Mouse (Mus musculus): ENCODE measurements around the gene Pde4d.

Gene Pde4d

DNA sequence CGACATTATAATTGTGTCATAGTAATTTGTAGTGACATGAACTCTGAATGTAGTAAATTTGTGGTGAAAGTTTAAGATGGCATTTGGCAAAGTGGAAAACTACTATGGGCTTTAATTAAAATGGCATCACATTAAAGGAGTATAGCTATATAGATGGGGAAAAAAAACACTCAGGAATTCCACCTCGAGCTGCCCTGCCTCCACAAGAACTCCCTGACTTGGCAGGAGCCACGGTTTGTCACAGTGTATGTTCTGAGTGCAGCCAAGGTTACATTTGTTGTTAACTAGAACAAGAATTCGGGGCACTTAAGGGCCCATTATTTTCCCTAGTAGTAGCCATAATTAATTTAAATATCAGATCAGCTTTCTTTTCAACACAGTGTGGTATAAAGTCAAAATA is 805.9 kb downstream of the Pde4d start:
- no peak for TF ChIP-seq GATA4 (IDR thresholded peaks at IDR 0.05; ENCODE audit: insufficient replicate concordance, low read length)

DNA sequence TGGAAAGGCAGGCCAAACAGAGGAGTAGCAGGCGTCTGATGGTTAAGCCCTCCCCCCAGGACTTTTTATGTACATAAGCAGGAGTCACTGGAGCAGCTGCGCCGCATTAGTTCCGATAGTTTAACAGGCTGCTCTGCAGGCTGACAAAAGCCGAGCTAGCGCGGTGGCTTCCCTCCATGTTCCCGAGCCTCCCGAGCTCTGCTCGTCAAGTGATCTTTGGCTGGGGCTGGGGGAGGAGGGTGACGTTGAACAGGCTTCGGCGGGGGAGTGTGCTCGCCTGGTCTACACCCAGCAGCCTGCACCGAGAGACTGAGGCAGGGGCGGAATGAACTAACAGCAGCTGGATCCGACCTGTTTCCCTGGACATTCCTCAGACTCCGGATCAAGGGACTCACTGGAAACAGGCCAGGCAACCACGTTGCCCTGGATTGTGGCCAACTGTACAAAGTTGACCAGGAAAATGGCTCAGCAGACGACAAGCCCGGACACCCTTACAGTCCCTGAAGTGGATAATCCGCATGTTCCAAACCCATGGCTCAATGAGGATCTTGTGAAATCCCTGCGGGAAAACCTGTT is 810.6 kb downstream of the Pde4d start:
- no peak for TF ChIP-seq GATA4 (IDR thresholded peaks at IDR 0.05; ENCODE audit: insufficient replicate concordance, low read length)

DNA sequence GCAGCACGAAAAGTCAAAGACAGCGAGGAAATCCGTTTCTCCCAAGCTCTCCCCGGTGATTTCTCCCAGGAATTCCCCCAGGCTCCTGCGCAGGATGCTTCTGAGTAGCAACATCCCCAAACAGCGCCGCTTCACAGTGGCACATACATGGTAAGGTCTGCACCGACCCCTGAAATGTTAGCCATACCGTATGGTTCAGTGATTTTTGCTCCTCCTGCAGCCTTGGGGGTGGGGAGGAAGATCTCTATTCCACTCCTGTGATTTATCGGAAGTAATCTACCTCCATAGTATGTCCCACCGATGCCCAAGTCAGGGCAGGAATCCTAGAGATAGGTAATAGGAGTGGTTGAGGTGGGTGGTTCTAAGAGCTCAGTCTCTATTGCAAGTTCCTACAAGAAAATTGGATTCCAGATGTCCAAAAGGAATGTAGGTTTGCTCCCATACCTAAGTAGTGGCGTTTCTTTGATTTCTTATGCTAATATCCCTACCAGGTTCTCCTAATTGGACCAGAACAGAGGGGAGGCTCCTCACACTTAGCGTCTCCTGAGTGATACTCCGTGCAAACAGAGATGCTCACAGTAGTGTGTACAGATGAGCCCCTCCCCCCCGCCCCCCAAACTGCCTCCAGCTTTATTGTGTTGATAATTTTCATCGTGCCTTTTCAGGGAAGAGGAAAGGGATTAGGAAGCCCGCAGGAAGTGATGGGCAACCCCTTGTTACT is 811.2 kb downstream of the Pde4d start:
- no peak for TF ChIP-seq GATA4 (IDR thresholded peaks at IDR 0.05; ENCODE audit: insufficient replicate concordance, low read length)

DNA sequence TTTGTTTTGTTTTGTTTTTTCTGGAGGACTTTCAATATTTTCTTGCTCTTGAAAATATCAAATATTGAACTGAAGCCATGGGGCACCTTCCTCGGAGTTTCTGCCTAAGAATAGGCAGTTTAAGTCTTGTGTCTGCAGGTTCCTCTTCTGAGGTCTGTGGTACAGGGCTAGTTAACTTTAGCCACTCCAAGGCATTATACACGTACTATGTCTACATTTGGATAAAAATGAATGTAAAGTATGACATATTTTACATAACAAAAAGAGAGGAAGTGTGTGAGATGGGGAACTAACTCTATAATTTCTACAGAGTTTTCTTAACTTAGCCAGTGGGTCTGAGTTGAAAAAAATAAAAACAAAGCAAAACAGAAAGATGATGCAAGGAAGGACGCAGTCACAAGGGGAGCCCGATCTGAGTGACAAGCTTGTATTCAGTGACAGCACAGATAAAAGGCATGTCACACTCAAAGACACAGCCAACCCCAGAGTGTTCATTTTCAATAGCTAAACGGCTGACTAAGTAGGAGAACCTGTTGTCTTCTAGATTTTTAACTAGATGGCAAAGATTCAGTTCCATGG is 812.0 kb downstream of the Pde4d start:
- no peak for TF ChIP-seq GATA4 (IDR thresholded peaks at IDR 0.05; ENCODE audit: insufficient replicate concordance, low read length)

DNA sequence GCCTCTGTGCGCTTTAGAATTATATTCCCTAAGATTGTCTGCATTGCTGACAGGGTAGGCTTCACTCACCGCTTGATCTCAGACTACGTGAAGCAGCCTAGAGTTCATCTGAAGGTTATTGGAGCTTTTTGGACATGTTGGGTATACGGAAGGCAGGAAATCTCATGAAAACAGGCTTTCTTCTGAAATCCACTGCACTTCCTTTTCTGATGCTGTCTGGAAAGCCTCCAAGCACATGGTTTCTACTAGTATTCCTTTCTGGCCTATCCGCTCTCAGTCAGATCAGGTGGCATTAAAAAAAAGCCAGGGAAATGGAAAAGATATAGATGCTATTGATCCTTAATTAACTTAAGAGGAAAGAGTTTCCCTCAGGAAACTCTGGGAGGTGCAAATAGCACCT is 812.8 kb downstream of the Pde4d start:
- TF ChIP-seq GATA4 (IDR thresholded peaks at IDR 0.05; ENCODE audit: insufficient replicate concordance, low read length) = no peak

DNA sequence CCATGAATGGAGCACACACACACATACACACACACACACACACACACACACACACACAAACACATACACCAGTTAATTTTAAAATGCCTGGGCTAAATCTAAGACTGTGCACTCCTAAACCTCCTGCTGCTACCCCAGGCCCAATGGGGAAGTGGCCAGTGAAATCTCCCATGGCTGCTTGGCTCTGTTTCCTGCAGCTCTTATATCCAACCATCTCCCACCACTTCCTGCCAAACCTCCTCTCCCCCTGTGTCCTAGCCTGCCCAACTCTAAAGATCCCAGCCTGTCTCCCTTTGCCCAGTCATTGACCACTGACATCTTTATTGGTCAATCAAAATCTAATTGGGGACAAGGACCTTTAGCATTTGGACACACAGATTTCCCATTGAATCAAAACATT is 814.1 kb downstream of the Pde4d start:
- no peak for TF ChIP-seq GATA4 (IDR thresholded peaks at IDR 0.05; ENCODE audit: insufficient replicate concordance, low read length)

DNA sequence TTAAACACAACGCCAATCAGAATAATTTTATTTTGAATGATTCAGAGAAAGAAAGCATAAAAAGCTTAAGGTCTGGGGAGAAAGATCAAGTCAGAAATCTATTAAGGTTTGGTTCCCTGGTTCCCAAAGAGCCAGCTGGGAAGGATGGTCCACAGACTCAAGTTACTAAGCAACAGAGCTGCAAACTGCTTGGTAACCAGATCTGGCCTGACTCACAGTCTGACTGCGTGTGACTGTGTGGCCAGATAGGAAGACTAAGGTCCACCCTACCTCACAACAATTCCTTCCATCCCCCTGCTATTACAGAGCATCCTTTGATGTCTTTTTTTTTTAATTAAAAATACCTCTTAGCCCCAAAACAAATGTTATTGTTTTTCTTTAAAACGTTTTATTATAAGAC is 818.5 kb downstream of the Pde4d start:
- TF ChIP-seq GATA4 (IDR thresholded peaks at IDR 0.05; ENCODE audit: insufficient replicate concordance, low read length) = no peak

DNA sequence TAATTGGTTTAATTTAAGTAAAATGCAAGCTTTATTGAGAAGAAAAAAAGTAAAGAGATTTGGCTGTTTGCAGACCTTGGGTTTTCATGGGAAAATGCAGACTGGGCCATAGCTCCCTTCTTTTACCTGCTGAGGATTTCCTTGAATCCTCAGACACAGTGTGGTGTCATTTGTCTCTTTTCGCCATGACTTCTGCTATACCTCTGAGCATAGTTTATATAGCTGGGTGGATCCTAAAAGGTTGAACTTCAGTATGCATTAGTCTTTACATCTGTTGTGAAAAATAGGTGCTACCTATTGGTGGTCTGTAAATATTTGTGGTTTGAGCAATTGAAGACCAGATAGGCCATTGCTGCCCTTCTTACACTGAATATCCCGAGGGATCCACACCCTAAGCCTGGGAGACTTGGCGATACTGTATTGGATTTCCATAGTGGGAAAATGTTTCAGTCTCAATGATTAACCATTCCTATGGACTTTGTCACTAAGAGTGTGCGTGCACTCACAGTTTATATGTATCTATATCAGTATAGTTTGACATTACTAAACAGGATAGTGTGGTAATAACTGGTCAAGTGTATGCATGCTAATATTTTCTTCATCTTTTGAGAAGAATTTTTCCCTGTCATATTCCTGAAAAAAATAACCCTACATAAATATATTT is 819.0 kb downstream of the Pde4d start:
- no peak for TF ChIP-seq GATA4 (IDR thresholded peaks at IDR 0.05; ENCODE audit: insufficient replicate concordance, low read length)

DNA sequence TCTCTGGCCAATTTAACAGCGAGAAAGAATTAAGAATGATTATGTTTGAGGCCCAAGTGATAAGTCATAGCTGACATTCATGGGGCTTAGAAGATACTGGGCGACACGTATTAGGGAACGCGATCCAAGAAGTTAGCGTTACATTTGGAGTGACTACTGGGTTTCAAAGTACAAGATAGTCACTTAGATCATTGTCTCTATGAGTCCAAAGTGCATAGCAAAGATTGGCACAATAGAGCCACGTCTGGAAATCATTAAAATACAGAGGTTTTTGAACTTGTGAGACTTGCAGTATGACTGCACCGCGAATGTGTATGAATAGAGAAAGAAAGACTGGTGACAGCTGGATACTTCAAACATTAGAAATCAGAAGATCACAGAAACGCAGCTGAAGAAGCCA is 825.1 kb downstream of the Pde4d start:
- TF ChIP-seq GATA4 (IDR thresholded peaks at IDR 0.05; ENCODE audit: insufficient replicate concordance, low read length) = no peak

DNA sequence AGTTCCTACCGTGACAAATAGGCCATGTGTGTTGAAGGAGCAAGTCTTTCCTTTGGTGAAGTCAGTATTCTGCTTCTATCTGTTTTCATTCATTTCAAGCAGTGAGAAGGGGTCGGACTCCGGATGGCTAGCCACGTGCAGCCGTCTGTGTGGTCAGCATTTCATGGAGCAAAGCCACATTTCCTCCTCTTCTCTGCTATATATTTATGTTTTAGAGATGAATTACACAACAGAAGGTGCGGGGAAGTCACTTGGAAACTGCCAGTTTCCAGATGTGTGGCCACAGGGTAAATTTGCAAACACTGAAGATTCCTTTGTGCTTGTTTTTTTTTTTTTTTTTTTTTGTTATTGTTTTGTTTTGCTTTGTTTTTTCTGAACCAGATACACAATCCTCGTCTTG is 828.0 kb downstream of the Pde4d start:
- TF ChIP-seq GATA4 (IDR thresholded peaks at IDR 0.05; ENCODE audit: insufficient replicate concordance, low read length) = no peak

DNA sequence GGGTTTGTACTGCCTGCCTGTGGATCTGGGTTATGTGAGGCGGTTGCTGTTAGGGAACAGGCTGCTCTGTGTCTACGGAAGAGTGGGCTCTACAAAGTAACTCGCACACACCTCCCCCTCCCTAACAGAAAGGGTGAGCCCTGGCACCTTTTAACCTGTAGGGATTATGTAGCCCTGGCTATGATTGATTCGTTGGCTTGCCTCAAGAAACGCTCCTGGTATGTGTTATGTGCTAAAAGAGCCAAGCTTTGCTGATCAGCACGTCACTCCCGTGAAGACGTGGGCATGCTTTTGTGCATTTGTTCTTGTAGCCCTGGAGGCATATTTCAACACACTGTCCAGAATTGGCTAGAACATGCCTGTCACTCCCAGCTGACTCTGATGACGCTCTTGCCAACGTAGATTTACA is 828.8 kb downstream of the Pde4d start:
- no peak for TF ChIP-seq GATA4 (IDR thresholded peaks at IDR 0.05; ENCODE audit: insufficient replicate concordance, low read length)

DNA sequence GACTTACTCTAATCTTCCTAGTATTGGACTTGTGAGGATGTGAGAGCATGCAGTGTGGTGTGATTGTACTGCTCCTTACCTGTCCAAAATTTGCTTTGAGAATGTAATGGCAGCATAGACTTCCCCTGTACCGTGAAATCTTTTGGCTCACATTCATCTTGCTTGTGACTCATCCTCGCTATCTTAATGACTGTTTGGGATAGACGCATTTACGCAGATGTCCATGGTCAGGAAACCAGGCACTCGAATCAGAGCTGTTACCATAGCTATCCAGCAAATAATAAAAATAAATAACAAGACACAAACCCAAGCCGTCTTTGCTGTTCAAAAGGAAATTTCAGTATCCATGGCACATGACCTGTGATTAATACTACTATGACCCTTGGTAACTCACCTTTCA is 829.5 kb downstream of the Pde4d start:
- no peak for TF ChIP-seq GATA4 (IDR thresholded peaks at IDR 0.05; ENCODE audit: insufficient replicate concordance, low read length)

DNA sequence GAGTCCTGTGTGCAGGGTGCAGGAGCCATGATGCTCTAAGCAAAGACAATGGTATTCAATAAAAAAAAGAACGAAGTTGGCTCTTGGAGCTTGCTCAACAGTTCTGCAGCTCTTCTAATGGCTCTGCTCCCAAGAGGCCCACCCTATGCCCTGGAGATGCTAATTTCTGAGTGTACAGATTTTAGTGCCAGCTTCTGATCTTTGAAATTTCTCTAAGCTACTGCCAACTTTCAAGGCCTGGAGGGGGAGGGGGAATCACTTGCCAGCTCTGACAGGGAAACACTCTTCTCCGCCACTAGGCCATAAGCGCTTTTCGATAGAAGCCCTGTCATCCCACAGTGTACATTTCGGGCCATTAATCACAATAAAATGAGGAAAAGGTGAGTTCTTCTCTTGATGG is 830.7 kb downstream of the Pde4d start:
- no peak for TF ChIP-seq GATA4 (IDR thresholded peaks at IDR 0.05; ENCODE audit: insufficient replicate concordance, low read length)

DNA sequence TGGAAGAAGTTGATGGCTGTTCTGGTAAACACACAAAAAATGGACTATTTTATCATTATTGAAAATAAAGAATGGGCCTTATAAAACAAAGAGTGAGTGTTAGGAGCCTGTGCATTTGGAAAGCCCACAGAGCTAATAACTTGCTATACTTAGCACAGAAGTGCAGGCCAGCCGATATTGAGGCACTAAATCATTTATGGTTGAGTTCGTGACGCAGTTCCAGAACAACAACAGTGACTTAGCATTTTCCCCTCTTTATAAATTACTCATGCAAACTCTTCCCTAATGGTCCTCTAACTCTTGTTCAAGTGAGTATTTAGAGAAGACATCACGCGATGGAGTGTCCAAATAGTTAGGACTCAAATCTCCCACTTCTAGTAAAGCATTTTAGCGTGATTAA is 837.7 kb downstream of the Pde4d start:
- no peak for TF ChIP-seq GATA4 (IDR thresholded peaks at IDR 0.05; ENCODE audit: insufficient replicate concordance, low read length)

DNA sequence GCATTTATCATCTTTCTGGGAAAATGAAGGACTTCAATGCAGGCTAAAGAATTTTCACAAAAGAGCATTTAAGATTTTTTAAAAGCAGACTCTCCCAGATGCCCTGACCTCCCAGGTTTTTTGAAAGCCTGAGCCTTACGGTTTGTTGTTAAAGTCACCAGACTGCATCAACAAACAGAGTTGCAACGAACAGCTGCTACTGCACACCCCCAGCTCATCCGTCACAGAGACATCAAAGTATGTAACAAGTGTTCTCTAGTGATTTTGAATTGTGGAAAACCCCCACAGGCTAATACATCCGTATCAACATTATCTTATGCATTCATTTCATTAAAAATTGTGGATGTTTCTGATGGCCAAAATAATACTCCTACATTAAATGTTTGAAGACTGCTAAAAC is 841.2 kb downstream of the Pde4d start:
- TF ChIP-seq GATA4 (IDR thresholded peaks at IDR 0.05; ENCODE audit: insufficient replicate concordance, low read length) = no peak

DNA sequence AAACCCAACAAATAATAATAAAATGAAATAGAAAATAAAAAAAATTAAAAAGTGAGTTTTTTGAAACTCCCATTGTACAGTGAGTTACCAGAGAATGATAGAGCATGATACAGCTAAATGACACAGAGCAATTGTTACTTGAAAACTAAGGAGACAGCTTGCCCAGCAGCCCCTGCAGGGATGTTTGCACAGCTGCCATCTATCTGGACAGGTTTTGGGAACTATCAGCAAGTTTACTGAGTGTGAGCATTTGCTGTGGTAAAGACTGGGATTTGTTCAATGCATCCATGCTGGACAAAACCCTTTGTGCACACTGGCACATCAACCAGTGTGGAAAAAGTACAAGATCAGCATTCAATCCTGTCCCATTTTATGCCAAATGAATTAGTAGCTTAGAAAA is 843.3 kb downstream of the Pde4d start:
- no peak for TF ChIP-seq GATA4 (IDR thresholded peaks at IDR 0.05; ENCODE audit: insufficient replicate concordance, low read length)
